Mouse (Mus musculus): ENCODE measurements around the gene Olfr175-ps1.

Gene Olfr175-ps1

DNA sequence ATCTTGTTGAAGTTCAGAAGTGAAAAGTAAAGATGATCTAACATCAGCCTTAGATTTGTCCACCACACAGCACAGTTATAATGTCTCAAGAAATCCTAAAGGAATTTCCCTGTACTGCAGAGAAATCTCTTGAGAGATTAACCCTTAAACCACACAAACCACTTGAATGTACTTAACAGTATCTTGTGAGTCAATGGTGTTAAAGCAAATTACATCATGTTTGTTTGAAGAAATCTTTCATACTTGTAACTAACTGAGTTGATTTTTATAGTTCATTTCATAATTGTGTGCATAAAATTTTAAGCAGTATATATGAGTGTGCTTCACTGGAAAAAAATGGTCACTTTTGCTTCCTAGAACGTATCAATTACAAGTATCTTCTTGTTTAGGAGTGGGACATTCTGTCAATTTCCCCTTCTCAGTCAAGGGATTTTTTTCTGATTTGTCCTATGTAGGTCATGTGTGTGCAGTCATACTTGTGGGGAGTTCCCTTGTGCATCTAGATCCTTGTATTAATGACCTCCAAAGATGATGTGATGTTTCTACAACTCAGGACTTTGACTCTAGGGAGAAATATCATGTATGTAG lies at the start of gene Olfr175-ps1:
TSS of gene Olfr175-ps1 (minus strand) at position 51 of the 588 bp plus-strand sequence.
- DNase-seq (ENCODE audit: low spot score) = no peak

DNA sequence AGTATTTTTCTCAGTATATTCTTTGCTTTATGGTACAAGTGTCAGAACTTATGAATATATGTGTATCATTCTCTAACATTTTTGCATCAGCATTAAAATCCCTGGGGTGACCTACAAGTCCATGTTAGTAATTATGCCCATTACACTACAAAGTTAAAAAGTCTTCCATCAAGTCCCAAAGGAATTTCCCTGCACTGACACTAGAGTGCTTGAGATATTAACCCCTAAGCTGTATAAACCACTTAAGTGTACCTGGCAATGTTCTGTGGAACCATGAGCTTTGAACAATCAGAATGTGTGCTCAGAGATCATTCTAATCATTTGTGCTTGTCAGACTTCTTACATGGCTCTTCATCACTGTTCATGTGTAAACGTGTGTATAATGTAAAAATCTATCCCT lies 48.1 kb upstream of the Olfr175-ps1 start, which contains the start of gene Olfr177:
TSS of gene Olfr177 (minus strand) at position 101 of the 400 bp plus-strand sequence.
- no peak for DNase-seq (ENCODE audit: low spot score)

- DNase-seq (ENCODE audit: low spot score) = no peak
Measured at GRCm38 (mm10) chr16:58861479-58861878, 34.9 kb upstream of the Olfr175-ps1 start.

- no peak for DNase-seq (ENCODE audit: low spot score)
Measured at GRCm38 (mm10) chr16:58860032-58860737, 33.6 kb upstream of the Olfr175-ps1 start.

GRCm38 (mm10) chr16:58800168-58800567 lies 26.4 kb downstream of the Olfr175-ps1 start, which contains the start of gene Olfr173:
TSS of gene Olfr173 (minus strand) at chr16:58800268.
- no peak for DNase-seq (ENCODE audit: low spot score)

All from layer of hippocampus, adult 9-10 months (tissue).